Mouse (Mus musculus): ENCODE data around the gene Calm1. TPM values are rescaled to one million over a fixed set of nuclear protein-coding genes. Genes with fewer than 3 reads are reported as not detected.
"Not testable (repeated sequence)": the region's sequence is repeated elsewhere in the genome, so short reads cannot be mapped to it uniquely, and the experiment has no call there.

The Calm1 gene
- polyA plus RNA-seq, 1 experiment from 2014 or later, result 490 TPM

- Histone ChIP-seq H3K4me3 (replicated peaks) (no peak overlapping the region), H3K36me3 (replicated peaks) (no peaks in the 10 kb centered on the region), H3K4me1 (replicated peaks) (no peaks in the 10 kb centered on the region), H3K27ac (replicated peaks) (no peak overlapping the region), H3K27me3 (no peaks in the 10 kb centered on the region), H3K9ac (no peak overlapping the region), H3K9me3 (replicated peaks) (no peaks in the 10 kb centered on the region), H3K4me2 (no peak overlapping the region)
- ATAC-seq (ENCODE audit: insufficient read depth), result no peak
- WGBS (ENCODE audit: insufficient replicate concordance), result 60% methylated on average over 6 of the region's 6 CpGs
Observed at GRCm38 (mm10) chr12:100178898-100179440, 20.3 kb upstream of the Calm1 start.

DNA sequence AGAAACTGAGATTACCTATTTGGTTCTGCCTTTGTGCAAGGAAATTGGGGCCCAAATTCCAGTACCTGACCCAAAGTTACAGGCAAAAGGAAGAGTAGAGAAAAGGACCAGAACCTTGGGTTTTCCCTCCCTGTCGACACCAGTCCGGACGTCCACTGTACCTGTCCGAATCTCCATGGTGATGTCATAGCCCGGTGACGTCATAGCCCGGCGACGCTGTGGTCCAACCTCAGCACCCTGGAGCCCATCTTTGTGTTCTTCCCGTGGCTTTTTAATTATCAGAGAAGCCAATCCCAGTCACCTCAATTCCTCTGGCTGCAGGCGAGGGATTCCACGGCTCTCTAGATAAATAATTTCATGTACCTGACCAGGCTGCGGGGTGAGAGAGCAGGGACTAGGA is 18.4 kb upstream of the Calm1 start:
- Histone ChIP-seq H3K4me3 (replicated peaks) (no peak overlapping the region), H3K9me3 (replicated peaks) (no peaks in the 10 kb centered on the region), H3K9ac (no peak overlapping the region), H3K27ac (replicated peaks) (no peak overlapping the region), H3K4me2 (no peak overlapping the region), H3K27me3 (no peaks in the 10 kb centered on the region), H3K4me1 (replicated peaks) (peaks cover 5% of the 10 kb centered on the region), H3K36me3 (replicated peaks) (no peaks in the 10 kb centered on the region)
- no peak for ATAC-seq (ENCODE audit: insufficient read depth)
- WGBS (ENCODE audit: insufficient replicate concordance), result 66% methylated on average over 13 of the region's 13 CpGs

- H3K9me3 ChIP-seq (replicated peaks), result no peaks in the 10 kb centered on the region
- no peak overlapping the region for H3K4me2 ChIP-seq
- H3K36me3 ChIP-seq (replicated peaks), result no peaks in the 10 kb centered on the region
- ATAC-seq (ENCODE audit: insufficient read depth), result no peak
- H3K27me3 ChIP-seq, result no peaks in the 10 kb centered on the region
- 76% methylated on average over 2 of the region's 2 CpGs for WGBS (ENCODE audit: insufficient replicate concordance)
- H3K4me1 ChIP-seq (replicated peaks), result peaks cover 18% of the 10 kb centered on the region
- no peak overlapping the region for H3K4me3 ChIP-seq (replicated peaks)
- no peak overlapping the region for H3K27ac ChIP-seq (replicated peaks)
- no peak overlapping the region for H3K9ac ChIP-seq
Observed at GRCm38 (mm10) chr12:100182676-100183075, 16.6 kb upstream of the Calm1 start.

GRCm38 (mm10) chr12:100183970-100184369 is 15.3 kb upstream of the Calm1 start:
- WGBS (ENCODE audit: insufficient replicate concordance), result 23% methylated on average over 5 of the region's 5 CpGs
- no peaks in the 10 kb centered on the region for H3K9me3 ChIP-seq (replicated peaks)
- no peaks in the 10 kb centered on the region for H3K36me3 ChIP-seq (replicated peaks)
- H3K27me3 ChIP-seq, result no peaks in the 10 kb centered on the region
- ATAC-seq (ENCODE audit: insufficient read depth), result no peak
- no peak overlapping the region for H3K9ac ChIP-seq
- peaks cover 30% of the 10 kb centered on the region for H3K4me1 ChIP-seq (replicated peaks)
- H3K4me2 ChIP-seq, result no peak overlapping the region
- no peak overlapping the region for H3K4me3 ChIP-seq (replicated peaks)
- no peak overlapping the region for H3K27ac ChIP-seq (replicated peaks)

DNA sequence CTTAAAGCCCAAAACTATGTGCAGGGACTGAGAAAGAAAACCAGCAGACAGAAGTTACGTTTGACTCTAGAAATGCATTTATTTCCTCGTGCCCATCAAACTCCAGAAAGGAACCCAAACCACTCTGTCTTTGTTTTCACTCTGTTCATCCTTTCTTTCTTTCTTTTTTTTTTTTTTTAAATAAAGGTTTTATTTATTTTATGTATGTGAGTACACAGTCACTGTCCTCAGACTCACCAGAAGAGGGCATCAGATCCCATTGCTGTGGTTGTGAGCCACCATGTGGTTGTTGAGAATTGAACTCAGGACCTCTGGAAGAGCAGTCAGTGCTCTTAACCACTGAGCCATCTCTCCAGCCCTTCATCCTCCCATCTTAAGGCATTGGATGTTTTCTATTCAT is 14.3 kb upstream of the Calm1 start:
- 71% methylated on average over 2 of the region's 2 CpGs for WGBS (ENCODE audit: insufficient replicate concordance)

DNA sequence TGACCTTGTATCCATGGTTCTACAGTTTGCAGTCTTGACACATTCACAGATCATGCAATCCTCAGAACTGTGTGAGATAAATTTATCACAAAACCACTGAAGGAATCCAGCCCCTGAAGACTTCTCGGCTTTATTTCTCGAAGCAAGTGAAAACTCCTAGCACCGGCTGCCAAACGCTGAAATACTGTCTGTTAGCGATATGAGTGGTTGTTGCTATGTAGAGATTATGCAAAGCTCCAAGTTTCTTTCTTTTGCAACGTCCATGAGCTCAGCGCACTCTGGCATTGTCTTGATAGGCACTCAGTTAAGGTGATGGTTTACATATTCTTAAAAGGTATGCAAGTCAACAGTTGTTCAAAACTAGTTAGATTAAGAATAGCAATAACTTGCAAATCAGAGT is 13.3 kb upstream of the Calm1 start:
- H3K4me2 ChIP-seq, result peak overlapping the region; percentile 14
- 18% methylated on average over 7 of the region's 7 CpGs for WGBS (ENCODE audit: insufficient replicate concordance)
- H3K27me3 ChIP-seq, result no peaks in the 10 kb centered on the region
- no peak overlapping the region for H3K4me3 ChIP-seq (replicated peaks)
- H3K36me3 ChIP-seq (replicated peaks), result no peaks in the 10 kb centered on the region
- H3K27ac ChIP-seq (replicated peaks), result no peak overlapping the region
- peaks cover 30% of the 10 kb centered on the region for H3K4me1 ChIP-seq (replicated peaks)
- ATAC-seq (ENCODE audit: insufficient read depth), result no peak
- no peak overlapping the region for H3K9ac ChIP-seq
- H3K9me3 ChIP-seq (replicated peaks), result no peaks in the 10 kb centered on the region

More for the DNA sequence above, 14.3 kb upstream of the Calm1 start:
- not testable (repeated sequence) for H3K36me3 ChIP-seq (replicated peaks); H3K9ac ChIP-seq; ATAC-seq (ENCODE audit: insufficient read depth); H3K4me2 ChIP-seq; H3K27me3 ChIP-seq; H3K27ac ChIP-seq (replicated peaks); H3K4me3 ChIP-seq (replicated peaks); H3K9me3 ChIP-seq (replicated peaks)
- peaks cover 30% of the 10 kb centered on the region for H3K4me1 ChIP-seq (replicated peaks)

- H3K4me2 ChIP-seq, result peak overlapping the region; percentile 96
- no peak for ATAC-seq (ENCODE audit: insufficient read depth)
- no peaks in the 10 kb centered on the region for H3K36me3 ChIP-seq (replicated peaks)
- H3K9me3 ChIP-seq (replicated peaks), result no peaks in the 10 kb centered on the region
- 25% methylated on average over 6 of the region's 6 CpGs for WGBS (ENCODE audit: insufficient replicate concordance)
- H3K27ac ChIP-seq (replicated peaks), result peak overlapping the region; percentile 85
- H3K4me1 ChIP-seq (replicated peaks), result peaks cover 30% of the 10 kb centered on the region
- peak overlapping the region; percentile 73 for H3K4me3 ChIP-seq (replicated peaks)
- H3K27me3 ChIP-seq, result no peaks in the 10 kb centered on the region
- peak overlapping the region; percentile 72 for H3K9ac ChIP-seq
Observed at GRCm38 (mm10) chr12:100186376-100186775, 12.9 kb upstream of the Calm1 start.

DNA sequence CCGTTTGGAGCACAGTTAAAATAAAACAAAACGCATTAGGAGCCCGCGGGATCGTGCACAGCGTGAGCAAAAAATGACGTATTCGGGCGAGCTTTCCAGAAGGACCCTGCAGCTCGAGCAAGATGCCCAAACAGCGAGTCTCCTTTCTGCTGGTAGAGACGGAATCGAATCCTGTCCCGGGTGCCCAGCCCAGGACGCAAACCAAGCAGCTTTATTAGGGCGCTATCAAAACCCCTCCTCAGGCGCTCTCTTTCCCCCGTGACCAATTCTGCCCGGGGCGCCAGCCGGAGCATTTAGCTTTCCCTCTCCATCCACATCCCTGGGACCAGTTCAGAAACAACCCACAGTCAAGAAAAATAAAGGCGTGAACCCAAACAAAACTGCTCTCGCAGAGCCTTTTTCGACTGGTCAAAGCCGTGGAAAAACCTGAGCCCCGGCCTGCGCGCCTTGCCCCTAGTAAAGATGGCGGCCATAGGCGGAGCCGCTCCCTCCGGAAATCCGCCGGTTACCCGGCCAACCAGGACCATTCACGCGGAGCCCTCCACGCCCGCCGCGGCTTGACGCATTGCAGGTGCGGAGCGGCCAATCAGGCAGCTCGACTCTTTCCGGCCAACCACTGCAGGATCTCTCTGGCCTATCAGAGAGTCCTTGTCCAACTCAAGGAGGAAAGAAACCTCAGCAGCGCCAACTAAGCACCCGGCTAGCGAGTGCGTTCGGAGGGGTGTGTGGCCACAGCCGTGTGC is 12.1 kb upstream of the Calm1 start:
- Histone ChIP-seq H3K36me3 (replicated peaks) (no peaks in the 10 kb centered on the region), H3K4me1 (replicated peaks) (peaks cover 30% of the 10 kb centered on the region), H3K9me3 (replicated peaks) (no peaks in the 10 kb centered on the region), H3K27ac (replicated peaks) (peak overlapping the region; percentile 85), H3K27me3 (no peaks in the 10 kb centered on the region), H3K4me3 (replicated peaks) (peak overlapping the region; percentile 73), H3K4me2 (peak overlapping the region; percentile 96), H3K9ac (peak overlapping the region; percentile 72)
- ATAC-seq (ENCODE audit: insufficient read depth), result peak; percentile 100
- WGBS (ENCODE audit: insufficient replicate concordance), result under 1% methylated on average over 52 of the region's 52 CpGs

- Histone ChIP-seq H3K27me3 (no peaks in the 10 kb centered on the region), H3K27ac (replicated peaks) (peak overlapping the region; percentile 83), H3K4me3 (replicated peaks) (peak overlapping the region; percentile 73), H3K9me3 (replicated peaks) (no peaks in the 10 kb centered on the region), H3K4me2 (peak overlapping the region; percentile 96), H3K9ac (peak overlapping the region; percentile 51), H3K4me1 (replicated peaks) (peaks cover 30% of the 10 kb centered on the region), H3K36me3 (replicated peaks) (no peaks in the 10 kb centered on the region)
- 3% methylated on average over 29 of the region's 29 CpGs for WGBS (ENCODE audit: insufficient replicate concordance)
- no peak for ATAC-seq (ENCODE audit: insufficient read depth)
Observed at GRCm38 (mm10) chr12:100187756-100188430, 11.3 kb upstream of the Calm1 start.

DNA sequence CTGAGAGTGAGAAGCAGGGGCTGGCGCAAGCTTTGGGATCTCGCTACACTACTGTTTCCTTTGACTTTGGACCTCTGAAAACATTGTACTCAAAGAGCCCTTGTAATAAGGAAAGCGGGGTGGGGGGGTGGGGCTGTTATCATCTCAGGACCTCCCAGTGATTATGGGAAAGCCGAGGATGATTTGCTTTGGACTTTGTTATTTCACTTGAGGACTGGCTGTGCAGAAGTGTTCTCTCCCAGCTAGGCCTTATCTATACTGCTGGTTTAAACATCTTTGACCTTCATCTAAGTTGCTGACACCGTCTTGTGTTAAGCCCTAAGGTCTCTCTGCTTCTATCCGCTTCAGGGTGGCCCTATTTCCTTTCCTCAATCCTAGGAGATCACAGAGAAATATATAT is 8.4 kb upstream of the Calm1 start:
- no peak overlapping the region for H3K9ac ChIP-seq
- H3K4me3 ChIP-seq (replicated peaks), result no peak overlapping the region
- no peaks in the 10 kb centered on the region for H3K36me3 ChIP-seq (replicated peaks)
- H3K4me1 ChIP-seq (replicated peaks), result peaks cover 24% of the 10 kb centered on the region
- H3K9me3 ChIP-seq (replicated peaks), result no peaks in the 10 kb centered on the region
- no peak overlapping the region for H3K27ac ChIP-seq (replicated peaks)
- WGBS (ENCODE audit: insufficient replicate concordance), result 57% methylated on average over 6 of the region's 6 CpGs
- no peak overlapping the region for H3K4me2 ChIP-seq
- no peak for ATAC-seq (ENCODE audit: insufficient read depth)
- no peaks in the 10 kb centered on the region for H3K27me3 ChIP-seq

- Histone ChIP-seq H3K4me2 (no peak overlapping the region), H3K4me1 (replicated peaks) (peaks cover 13% of the 10 kb centered on the region), H3K36me3 (replicated peaks) (no peaks in the 10 kb centered on the region), H3K9me3 (replicated peaks) (no peaks in the 10 kb centered on the region), H3K27ac (replicated peaks) (no peak overlapping the region), H3K9ac (no peak overlapping the region), H3K4me3 (replicated peaks) (no peak overlapping the region), H3K27me3 (no peaks in the 10 kb centered on the region)
- no peak for ATAC-seq (ENCODE audit: insufficient read depth)
- 61% methylated on average over 1 of the region's 1 CpGs for WGBS (ENCODE audit: insufficient replicate concordance)
Observed at GRCm38 (mm10) chr12:100194181-100194580, 5.1 kb upstream of the Calm1 start.
